Mouse (Mus musculus) sigmoid colon, adult 10 weeks (tissue): ENCODE results near the gene Ccdc9. TPM values are rescaled to one million over a fixed set of nuclear protein-coding genes. Genes with fewer than 3 reads are reported as not detected.

ENCODE experiments used
- polyA plus RNA-seq: library from polyadenylated mRNA; stranded (reverse); fragments of 350-450 nt; fragmentation: Illumina TruSeq; extraction: RNeasy Lipid Tissue Mini Kit (QIAGEN cat#74804); gene quantifications from one replicate; pipeline ENCODE4 v1.2.3, GENCODE M21; 2014; ENCODE audit warnings: low read depth, low replicate concordance

Gene Ccdc9
- 44.9 TPM for polyA plus RNA-seq

DNA sequence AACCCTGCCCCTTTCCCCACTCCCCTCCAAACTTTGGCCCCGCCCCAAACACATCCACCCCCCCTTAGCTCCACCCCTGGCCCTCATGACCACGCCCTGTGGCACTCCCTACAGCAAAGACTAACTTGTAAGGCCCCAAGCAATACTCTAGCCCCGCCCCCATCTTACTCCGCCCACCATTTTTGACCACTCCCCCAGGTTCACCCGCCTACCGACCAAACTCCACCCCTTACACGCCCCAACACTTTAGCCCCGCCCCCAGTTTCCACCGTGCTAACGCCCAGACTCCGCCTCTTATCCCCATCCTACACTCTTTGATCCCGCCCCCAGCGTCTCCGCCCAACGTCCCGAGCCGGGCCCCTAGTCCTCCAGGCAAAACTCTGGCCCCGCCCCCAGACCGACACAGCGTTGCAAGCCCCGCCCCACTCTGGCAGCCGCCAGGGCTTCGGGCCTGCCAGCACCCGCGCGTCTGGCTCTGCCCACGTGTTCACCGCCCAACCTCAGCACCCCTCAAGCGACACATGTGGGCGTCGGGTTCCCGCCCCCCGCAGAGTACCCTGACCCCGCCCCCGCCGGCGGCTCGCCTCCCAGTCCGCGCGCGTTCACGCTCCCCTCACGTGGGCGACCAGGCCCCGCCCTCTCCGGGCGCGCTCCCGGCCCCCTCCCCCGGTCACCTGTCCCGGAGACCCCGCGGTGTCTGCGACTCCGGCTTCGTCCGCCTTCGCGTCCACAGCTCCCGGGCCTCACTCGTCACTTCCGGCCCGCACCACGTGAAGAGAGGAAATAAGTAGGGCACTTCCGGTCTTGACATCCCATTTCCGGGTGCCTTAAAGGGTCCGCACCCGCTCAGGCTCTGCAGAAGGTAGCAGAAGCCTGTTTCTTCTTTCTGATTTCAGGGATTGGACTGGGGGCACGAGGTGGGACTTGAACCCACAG, at the start of gene Ccdc9:
Gene Ccdc9 (minus strand): TSS at position 770 of the 936 bp plus-strand sequence.

DNA sequence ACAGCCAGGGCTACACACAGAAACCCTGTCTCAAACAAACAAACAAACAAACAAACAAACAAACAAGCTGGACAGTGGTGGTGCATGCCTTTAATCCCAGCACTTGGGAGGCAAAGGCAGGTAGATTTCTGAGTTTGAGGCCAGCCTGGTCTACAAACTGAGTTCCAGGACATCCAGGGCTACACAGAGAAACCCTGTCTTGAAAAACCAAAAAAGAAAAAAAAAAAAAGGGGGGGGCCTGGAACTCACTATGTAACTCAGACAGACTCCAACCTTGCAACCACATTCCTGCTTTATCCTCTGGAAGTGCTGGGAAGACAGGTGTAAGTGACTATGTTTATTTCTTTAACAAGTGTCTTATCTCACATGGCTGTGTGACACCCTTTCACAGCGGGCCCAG, 21.5 kb upstream of the Ccdc9 start, which contains the start of gene Bbc3:
Gene Bbc3 (plus strand): TSS at position 301 of the 400 bp plus-strand sequence.

DNA sequence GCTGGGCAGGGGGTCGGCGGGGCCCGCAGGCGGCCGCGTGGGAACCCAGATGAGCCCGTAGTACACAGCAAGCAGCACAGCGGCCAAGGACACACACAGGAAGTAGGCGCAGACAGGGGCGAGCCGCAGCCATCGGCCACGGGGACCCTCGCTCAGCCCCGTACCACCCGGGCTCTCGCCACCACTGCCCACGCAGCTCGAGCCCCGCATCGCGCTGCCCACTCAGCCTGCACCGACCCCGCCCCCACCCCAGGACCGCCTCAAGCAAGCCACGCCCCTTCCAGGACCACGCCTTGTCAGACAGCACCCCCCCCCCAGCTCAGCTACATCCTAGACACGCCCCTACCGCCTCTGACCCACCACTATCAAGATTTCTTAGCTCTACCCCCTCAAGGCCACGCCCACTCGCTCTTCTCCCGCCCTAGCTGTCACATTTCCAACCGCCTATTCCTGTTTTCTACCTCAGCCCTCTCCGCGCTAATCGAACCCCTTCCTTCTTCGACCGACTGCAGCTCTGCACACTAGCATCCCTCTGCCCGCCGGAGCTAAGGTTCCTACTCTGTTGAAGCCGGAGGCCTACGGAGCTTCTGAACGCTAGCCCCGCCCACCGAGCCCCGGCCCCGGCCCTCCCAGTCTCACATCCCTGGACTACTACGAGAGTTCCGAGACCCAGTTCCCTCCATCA, 13.4 kb downstream of the Ccdc9 start, which contains the start of gene Inafm1:
Gene Inafm1 (minus strand): TSS at position 537 of the 685 bp plus-strand sequence.

DNA sequence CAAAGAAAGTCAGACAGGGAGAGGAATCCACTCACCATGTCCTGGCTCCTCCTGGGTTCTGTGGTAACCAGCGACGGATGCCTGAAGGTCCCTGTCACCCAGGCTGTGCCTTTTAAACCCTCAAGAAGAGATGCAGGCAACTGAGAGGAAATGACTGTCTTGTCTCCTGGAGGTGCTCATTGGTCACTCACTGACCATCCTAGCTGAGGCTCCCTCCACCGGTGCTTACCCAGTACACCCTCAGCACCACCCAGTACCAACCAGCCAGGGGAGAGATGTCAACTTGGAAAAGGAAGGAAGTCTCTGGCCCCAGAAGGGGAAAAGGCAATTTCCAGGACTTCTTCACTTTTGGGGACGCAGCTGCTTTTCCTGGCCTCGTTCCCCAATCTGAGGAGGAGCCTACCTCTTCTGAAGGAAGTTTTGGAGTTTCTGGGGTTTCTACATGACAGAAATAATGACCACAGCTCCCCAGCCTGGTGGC, 27.4 kb downstream of the Ccdc9 start, which contains the start of gene C5ar1:
Gene C5ar1 (minus strand): TSS at position 431 of the 481 bp plus-strand sequence.

DNA sequence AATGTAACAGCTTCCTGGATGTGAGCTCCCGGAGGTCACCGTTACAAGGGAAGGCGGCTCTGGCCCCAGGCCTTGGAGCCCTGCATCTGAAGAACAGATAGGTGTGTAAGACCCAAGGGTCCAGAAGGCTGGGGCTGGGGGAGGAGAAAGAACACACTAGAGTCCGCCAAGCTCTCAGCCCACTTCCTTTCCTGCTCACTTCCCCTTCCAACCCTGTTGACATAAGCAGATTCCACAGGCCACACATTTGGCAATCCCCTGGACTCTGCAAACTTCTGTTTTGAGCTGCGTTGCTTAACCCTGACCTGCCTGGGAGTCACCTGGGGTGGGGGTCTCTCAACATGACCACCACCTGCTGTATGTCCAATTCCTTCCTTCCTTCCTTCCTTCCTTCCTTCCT, 42.5 kb downstream of the Ccdc9 start, which contains the start of gene C5ar2:
Gene C5ar2 (minus strand): TSS at position 88 of the 400 bp plus-strand sequence.

Other genes with a start within 250 kb of the Ccdc9 start
- 0.76 TPM for gene Bicra, start 238.9 kb downstream of the Ccdc9 start, polyA plus RNA-seq
- gene Zfp541, start 225.0 kb downstream of the Ccdc9 start, polyA plus RNA-seq: not detected
- gene Napa, start 188.3 kb downstream of the Ccdc9 start, polyA plus RNA-seq: 16.1 TPM
- 9.7 TPM for gene Kptn, start 166.9 kb downstream of the Ccdc9 start, polyA plus RNA-seq
- 0.13 TPM for gene Slc8a2, start 157.0 kb downstream of the Ccdc9 start, polyA plus RNA-seq
- 0.85 TPM for gene Meis3, start 111.7 kb downstream of the Ccdc9 start, polyA plus RNA-seq
- 0.35 TPM for gene Dhx34, start 64.8 kb downstream of the Ccdc9 start, polyA plus RNA-seq
- 0.32 TPM for gene C5ar2, start 42.6 kb downstream of the Ccdc9 start, polyA plus RNA-seq
- gene C5ar1, start 27.3 kb downstream of the Ccdc9 start, polyA plus RNA-seq: 2.3 TPM
- gene Inafm1, start 13.2 kb downstream of the Ccdc9 start, polyA plus RNA-seq: 7.4 TPM
- gene Bbc3, start 21.6 kb upstream of the Ccdc9 start, polyA plus RNA-seq: not detected
- 53.2 TPM for gene Sae1, start 101.0 kb upstream of the Ccdc9 start, polyA plus RNA-seq
- gene Zc3h4, start 114.1 kb upstream of the Ccdc9 start, polyA plus RNA-seq: 6.7 TPM
- gene Tmem160, start 166.0 kb upstream of the Ccdc9 start, polyA plus RNA-seq: not detected
- not detected for gene Npas1, start 190.9 kb upstream of the Ccdc9 start, polyA plus RNA-seq